Mouse (Mus musculus) olfactory bulb, adult 2 months (tissue): ENCODE results near the gene Cdk7. TPM values are rescaled to one million over a fixed set of nuclear protein-coding genes. Genes with fewer than 3 reads are reported as not detected.
A peak's percentile ranks its signal among the peaks of the same experiment; 100 is the strongest.
"Not testable (repeated sequence)": the region's sequence is repeated elsewhere in the genome, so short reads cannot be mapped to it uniquely, and the experiment has no call there.

Source experiments
- H3K27ac ChIP-seq: fragments of 200-500 bp; 2 replicates; pipeline ENCODE4 v1.5.1; 2012; ENCODE audit warnings: low read depth, low read length; ENCODE audit not compliant: insufficient read depth
- H3K4me1 ChIP-seq: fragments of 200-500 bp; 2 replicates; pipeline ENCODE4 v1.6.1; 2012; ENCODE audit warnings: low read length; ENCODE audit not compliant: control insufficient read depth, insufficient read depth
- H3K4me3 ChIP-seq: fragments of 200-500 bp; 2 replicates; pipeline ENCODE4 v1.5.1; 2012; ENCODE audit warnings: mild to moderate bottlenecking, low read depth, low read length, moderate library complexity; ENCODE audit not compliant: insufficient read depth
- CTCF ChIP-seq: fragments of 200-500 bp; IDR thresholded peaks from 2 replicates; pipeline ENCODE4 v1.5.1; 2012; ENCODE audit warnings: low read depth, mild to moderate bottlenecking, low read length, moderate library complexity; ENCODE audit not compliant: insufficient read depth
- POLR2A ChIP-seq: fragments of 200-500 bp; IDR thresholded peaks from 2 replicates; pipeline ENCODE4 v1.6.1; 2012; ENCODE audit warnings: mild to moderate bottlenecking, low read depth, low read length, moderate library complexity; ENCODE audit not compliant: insufficient read depth
- whole genome bisulfite sequencing: fragments of 180-500 bp; shearing (Covaris S2); methylation state at CpG from one replicate; pipeline ENCODE4 v1.1.7; 2018; 5-methylcytosine and 5-hydroxymethylcytosine counted together
- polyA plus RNA-seq: library from polyadenylated mRNA; stranded (reverse); fragments of >200 nt; gene quantifications from 2 replicates; pipeline ENCODE4 v1.2.4, GENCODE M21; 2012; ENCODE audit warnings: low replicate concordance; ENCODE audit not compliant: missing spikeins, insufficient read depth, insufficient read length

The Cdk7 gene
- polyA plus RNA-seq, 1 experiment = not detected

- H3K4me1 ChIP-seq = peaks cover 3% of the 10 kb centered on the region
- no peak for TF ChIP-seq CTCF
- no peak for TF ChIP-seq POLR2A
- H3K27ac ChIP-seq = peak overlapping the region; percentile 34; the same call in 1 of the 2 replicates
- under 1% methylated on average over 30 of the region's 30 CpGs for WGBS
- H3K4me3 ChIP-seq = peak overlapping the region; percentile 65
Observed at GRCm38 (mm10) chr13:100730153-100730860, 432 bp downstream of the Cdk7 start.

GRCm38 (mm10) chr13:100728530-100728929, 2.2 kb downstream of the Cdk7 start:
- not testable (repeated sequence) for H3K27ac ChIP-seq, H3K4me3 ChIP-seq, H3K4me1 ChIP-seq
- WGBS = 90% methylated on average over 4 of the region's 4 CpGs

GRCm38 (mm10) chr13:100728086-100728485, 2.7 kb downstream of the Cdk7 start:
- WGBS = 87% methylated on average over 5 of the region's 5 CpGs
- Histone ChIP-seq H3K4me3 (no peak overlapping the region), H3K4me1 (peaks cover 3% of the 10 kb centered on the region), H3K27ac (no peak overlapping the region)
- no peak for TF ChIP-seq CTCF
- TF ChIP-seq POLR2A = no peak

GRCm38 (mm10) chr13:100725194-100725593, 5.5 kb downstream of the Cdk7 start:
- 79% methylated on average over 10 of the region's 10 CpGs for WGBS

DNA sequence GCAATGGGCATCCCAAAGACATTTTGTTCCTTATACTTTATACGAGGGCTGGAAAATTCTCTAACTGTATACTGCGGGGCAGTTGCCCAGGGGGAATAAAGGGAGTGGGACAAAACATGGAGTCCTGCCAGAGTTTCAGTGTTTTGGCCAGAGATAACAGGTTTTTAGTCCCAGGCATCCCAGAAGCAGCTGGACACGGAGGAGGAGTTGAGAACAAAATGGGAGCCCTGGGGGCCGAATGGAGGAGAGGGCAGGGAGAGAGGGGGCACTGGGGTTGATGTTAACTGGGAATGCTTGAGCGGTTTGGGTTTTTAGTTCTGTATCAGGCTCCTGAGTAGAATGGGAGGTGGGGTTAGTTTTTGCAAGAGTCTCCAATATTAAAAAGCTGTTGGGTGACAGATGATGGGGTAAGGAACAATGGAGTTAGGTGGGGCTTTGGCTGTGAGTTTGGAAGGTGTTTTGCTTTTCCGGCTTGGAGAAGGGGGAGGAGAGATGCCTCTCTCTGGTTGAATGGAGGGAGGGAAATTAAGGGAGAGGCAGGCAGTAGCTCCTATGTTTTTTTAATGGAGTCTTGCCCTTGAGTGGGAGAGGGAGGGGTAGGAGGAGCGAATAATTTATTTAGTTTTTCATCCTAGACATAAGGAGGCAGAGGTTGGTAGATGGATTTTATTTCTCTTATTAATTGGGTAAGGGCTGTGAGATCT, 6.5 kb downstream of the Cdk7 start:
- H3K27ac ChIP-seq = no peak overlapping the region
- TF ChIP-seq POLR2A (no peak), CTCF (no peak)
- peaks cover 3% of the 10 kb centered on the region for H3K4me1 ChIP-seq
- H3K4me3 ChIP-seq = no peak overlapping the region
- WGBS = 35% methylated on average over 7 of the region's 7 CpGs

More at GRCm38 (mm10) chr13:100725194-100725593, 5.5 kb downstream of the Cdk7 start:
- no peak for TF ChIP-seq CTCF
- no peak for TF ChIP-seq POLR2A
- Histone ChIP-seq H3K4me1 (peaks cover 3% of the 10 kb centered on the region), H3K4me3 (no peak overlapping the region), H3K27ac (no peak overlapping the region)

- no peak for TF ChIP-seq POLR2A
- no peak for TF ChIP-seq CTCF
- no peak overlapping the region for H3K4me3 ChIP-seq
- WGBS = 86% methylated on average over 5 of the region's 5 CpGs
- H3K27ac ChIP-seq = no peak overlapping the region
- no peaks in the 10 kb centered on the region for H3K4me1 ChIP-seq
Observed at GRCm38 (mm10) chr13:100721656-100722055, 9.1 kb downstream of the Cdk7 start.

DNA sequence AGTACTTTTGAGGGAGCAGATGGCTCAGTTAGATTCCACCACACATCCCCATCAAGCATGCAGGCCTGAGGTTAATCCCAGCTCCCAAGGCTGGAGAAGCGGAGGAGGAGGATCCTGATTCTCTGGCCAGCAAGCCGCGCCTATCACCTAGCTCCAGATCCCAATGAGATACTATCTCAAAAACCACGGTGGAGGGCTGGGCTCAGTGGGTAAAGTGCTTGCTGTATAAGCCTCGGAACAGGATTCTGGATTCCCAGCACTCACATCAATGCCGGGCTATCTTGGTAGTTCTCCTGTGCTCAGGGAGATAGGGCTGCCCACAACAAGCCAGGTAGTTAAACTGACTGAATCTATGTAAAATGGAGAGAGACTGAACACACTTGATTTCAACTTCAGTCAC, 15.3 kb downstream of the Cdk7 start:
- Histone ChIP-seq H3K4me3 (no peak overlapping the region), H3K4me1 (no peaks in the 10 kb centered on the region), H3K27ac (no peak overlapping the region)
- 94% methylated on average over 6 of the region's 6 CpGs for WGBS
- TF ChIP-seq POLR2A (no peak), CTCF (no peak)

- 94% methylated on average over 7 of the region's 7 CpGs for WGBS
- TF ChIP-seq POLR2A = no peak
- no peak for TF ChIP-seq CTCF
- H3K4me3 ChIP-seq = no peak overlapping the region
- no peaks in the 10 kb centered on the region for H3K4me1 ChIP-seq
- H3K27ac ChIP-seq = no peak overlapping the region
Observed at GRCm38 (mm10) chr13:100706206-100706605, 24.5 kb downstream of the Cdk7 start.

- TF ChIP-seq CTCF = no peak
- TF ChIP-seq POLR2A = no peak
- 95% methylated on average over 2 of the region's 2 CpGs for WGBS
- Histone ChIP-seq H3K4me3 (no peak overlapping the region), H3K4me1 (no peaks in the 10 kb centered on the region), H3K27ac (no peak overlapping the region)
Observed at GRCm38 (mm10) chr13:100703468-100703867, 27.3 kb downstream of the Cdk7 start.

GRCm38 (mm10) chr13:100698866-100699265, 31.9 kb downstream of the Cdk7 start:
- WGBS = 95% methylated on average over 10 of the region's 10 CpGs
- no peaks in the 10 kb centered on the region for H3K4me1 ChIP-seq
- H3K27ac ChIP-seq = no peak overlapping the region
- no peak for TF ChIP-seq POLR2A
- TF ChIP-seq CTCF = no peak
- no peak overlapping the region for H3K4me3 ChIP-seq
